Mouse (Mus musculus): Measurements from ENCODE around the gene Uckl1.
A peak's percentile ranks its signal among the peaks of the same experiment; 100 is the strongest.

Uckl1 gene

DNA sequence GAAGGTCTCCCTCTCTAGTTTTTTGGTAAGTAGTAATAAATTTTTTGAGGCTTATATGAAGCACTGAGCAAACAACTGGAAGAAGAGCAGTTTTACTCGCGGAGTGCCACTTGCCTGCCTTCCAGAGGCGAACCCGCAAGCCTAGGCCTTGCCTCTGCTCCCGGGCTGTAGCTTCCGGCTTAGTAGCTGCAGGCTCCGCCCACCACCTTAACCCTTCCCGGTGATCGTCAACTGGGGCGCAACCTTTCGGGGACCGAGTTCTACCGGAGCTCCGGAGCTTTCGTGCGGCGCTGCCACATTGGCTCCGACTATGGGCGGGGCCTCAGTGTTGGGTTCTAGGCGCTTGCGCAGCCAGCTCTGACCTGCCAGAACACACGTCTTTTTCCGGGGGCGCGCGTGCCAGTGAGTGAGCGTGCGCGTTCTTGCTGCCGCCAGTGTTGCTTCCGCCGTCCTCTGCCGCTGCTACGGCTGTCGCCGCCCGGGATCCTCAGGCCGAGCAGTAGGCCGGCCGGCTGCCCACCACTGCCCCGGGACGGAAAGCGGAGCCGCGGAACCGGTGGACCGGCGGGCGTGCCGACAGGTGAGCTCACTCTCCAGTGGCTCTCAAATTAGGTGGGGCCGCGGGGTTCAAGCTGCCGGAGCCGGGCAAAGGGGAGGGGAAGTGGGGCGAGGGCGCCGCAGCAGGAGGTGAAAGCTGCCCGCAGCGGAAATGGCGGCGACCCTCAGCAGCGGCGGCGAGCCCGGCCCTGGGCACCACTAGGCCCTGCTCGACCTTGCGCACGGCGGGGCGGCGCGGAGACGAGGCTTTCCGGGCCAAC lies 64.4 kb downstream of the Uckl1 start, which contains the start of gene Dnajc5:
TSS of gene Dnajc5 (plus strand) at position 368 of the 818 bp plus-strand sequence.
- DNase-seq (ENCODE audit: low spot score): peak; percentile 92

DNA sequence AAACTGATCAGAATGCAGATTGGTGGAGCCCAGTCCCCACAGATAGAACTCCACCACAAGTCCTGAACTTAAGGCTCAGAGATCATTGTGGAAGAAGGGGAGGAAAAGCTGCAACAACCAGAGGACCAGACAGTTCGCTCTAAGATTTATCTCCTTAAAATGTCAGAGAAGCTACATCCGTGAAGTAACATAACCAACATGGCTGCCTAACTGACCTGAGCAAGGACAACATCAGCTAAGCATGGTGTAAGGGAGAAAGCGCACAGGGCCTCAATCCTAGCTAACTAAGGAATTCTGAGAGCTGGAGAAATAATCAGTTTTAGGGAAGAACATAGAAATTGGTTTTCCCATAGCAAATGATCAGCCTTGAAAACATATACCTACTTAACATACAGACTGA lies 65.5 kb downstream of the Uckl1 start:
- DNase-seq (ENCODE audit: low spot score): no peak

All from layer of hippocampus, adult 9-10 months (tissue).